Mouse (Mus musculus) small intestine, adult 2 months (tissue): ENCODE data around the gene Cdc14a.
A peak's percentile ranks its signal among the peaks of the same experiment; 100 is the strongest.

Experiments used
- CTCF ChIP-seq: fragments of 200-500 bp; IDR thresholded peaks from 2 replicates; pipeline ENCODE4 v1.5.1; 2012; ENCODE audit warnings: low read depth, mild to moderate bottlenecking, control low read depth, inconsistent platforms, low read length, moderate library complexity, mixed read lengths; ENCODE audit not compliant: insufficient replicate concordance, insufficient read length; ENCODE audit errors: extremely low read depth
- POLR2A ChIP-seq: fragments of 200-500 bp; IDR thresholded peaks from 2 replicates; pipeline ENCODE4 v1.6.1; 2012; ENCODE audit warnings: low read depth, mild to moderate bottlenecking, control low read depth, inconsistent platforms, low read length, moderate library complexity

GRCm38 (mm10) chr3:116340950-116341624 is 82.7 kb downstream of the Cdc14a start:
- TF ChIP-seq POLR2A (no peak), CTCF (peak; percentile 86; the same call in 1 of the 2 replicates)
